Mouse (Mus musculus): Measurements from ENCODE around the gene Ghrl.

Ghrl gene

GRCm38 (mm10) chr6:113668287-113669154 is 51.2 kb downstream of the Ghrl start:
- no peak for DNase-seq (ENCODE audit: low read depth, low spot score)

DNA sequence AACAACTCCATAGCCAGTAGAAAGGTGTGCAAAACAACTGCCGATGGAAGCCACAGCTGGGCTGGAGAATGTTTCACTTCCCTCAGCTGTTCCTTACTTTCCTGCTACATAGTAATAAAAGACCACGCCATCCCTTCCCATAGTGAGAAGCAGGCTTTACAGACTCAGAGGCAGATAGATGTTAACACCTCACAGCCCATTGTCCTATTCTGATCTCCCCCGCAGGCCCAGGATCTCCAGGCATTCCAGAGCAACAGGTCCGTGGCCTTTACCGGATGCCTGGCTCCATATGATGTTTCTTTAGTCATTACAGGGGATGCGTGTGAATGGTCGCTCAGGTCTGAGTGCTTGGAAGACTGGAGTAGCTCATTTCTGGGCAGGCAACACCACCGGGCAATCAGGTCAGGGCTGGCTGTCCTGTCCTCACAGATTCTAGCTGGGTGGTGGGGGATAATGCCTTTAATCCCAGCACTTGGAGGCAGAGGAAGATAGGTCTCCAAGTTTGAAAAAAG is 52.0 kb downstream of the Ghrl start:
- no peak for DNase-seq (ENCODE audit: low read depth, low spot score)

All from mesoderm, embryonic 11.5 days (tissue).